Mouse (Mus musculus): ENCODE results near the gene Fam184b. TPM values are rescaled to one million over a fixed set of nuclear protein-coding genes. Genes with fewer than 3 reads are reported as not detected.
A peak's percentile ranks its signal among the peaks of the same experiment; 100 is the strongest.

The Fam184b gene
- total RNA-seq, 2 experiments from 2014 or later, result not detected

DNA sequence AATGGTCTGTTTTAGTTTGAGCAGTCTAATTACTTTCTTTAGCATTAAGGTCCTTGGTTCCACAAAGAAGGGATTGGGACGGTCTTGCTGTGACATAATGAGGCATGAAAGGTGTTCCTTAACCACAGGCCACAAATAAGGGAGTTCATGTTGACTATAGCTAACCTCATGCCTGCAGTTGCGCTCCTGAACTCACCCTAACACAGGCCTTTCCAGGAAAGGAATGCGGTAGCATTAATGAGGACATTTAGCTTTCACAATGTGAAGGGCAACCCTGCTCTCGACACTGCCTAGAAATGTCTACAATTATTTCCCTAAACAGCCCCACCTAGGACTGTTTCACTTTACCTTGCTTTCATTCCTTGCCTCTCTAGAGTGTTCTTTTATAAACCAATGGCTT is 40.4 kb downstream of the Fam184b start:
- no peak for ATAC-seq (replicated peaks; ENCODE audit: poor library complexity, severe bottlenecking)

DNA sequence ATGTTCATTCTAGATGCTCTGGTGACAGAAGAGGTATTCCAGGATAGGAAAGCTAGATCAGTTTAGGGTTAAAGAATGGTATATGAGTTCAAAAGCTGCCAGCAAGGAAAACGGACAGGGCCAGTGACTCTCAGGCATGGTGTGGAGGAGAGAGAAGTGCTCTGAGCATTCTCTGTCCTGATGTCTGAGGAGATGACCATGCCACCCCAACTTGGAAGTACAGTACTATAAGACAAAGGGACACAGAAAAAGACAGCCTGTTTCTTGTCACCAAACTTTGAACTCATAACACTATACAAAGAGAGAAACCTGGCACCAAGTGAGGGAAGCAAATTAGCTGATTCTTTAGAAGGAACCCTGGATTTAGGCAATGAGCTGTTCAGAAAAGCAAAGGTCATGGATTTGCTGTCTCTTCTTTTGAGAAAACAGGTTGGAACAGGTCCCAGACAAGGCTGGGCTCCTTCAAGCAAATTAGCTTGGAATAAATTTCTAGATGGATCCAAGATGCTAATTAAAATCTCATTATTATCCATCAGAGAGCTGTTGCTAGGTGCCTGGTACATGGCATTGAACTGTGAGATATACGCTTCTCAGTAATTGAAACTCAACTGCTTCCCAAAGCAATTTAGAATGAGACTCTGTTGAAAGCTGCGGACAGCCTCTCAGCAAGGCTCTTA is 43.9 kb downstream of the Fam184b start:
- ATAC-seq (replicated peaks; ENCODE audit: poor library complexity, severe bottlenecking), result no peak

DNA sequence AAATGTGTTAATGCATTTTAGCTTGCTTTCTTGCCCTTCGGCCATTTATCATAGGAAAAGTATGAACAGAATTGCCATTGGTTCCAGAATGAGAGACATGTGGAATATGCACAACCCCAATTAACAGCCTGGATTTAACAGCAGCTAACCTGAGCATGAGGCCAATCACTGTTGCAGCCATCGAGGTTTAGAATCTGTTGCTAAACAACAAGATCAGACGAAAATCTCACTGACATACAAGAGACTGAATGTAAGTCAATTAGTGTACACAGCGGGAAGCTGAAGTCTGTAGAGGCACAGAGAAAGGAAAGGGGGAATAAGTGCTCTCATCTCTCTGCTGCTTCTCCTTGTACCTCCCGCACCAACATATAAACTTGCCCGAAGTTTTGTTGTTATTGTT is 46.1 kb downstream of the Fam184b start:
- no peak for ATAC-seq (replicated peaks; ENCODE audit: poor library complexity, severe bottlenecking)

DNA sequence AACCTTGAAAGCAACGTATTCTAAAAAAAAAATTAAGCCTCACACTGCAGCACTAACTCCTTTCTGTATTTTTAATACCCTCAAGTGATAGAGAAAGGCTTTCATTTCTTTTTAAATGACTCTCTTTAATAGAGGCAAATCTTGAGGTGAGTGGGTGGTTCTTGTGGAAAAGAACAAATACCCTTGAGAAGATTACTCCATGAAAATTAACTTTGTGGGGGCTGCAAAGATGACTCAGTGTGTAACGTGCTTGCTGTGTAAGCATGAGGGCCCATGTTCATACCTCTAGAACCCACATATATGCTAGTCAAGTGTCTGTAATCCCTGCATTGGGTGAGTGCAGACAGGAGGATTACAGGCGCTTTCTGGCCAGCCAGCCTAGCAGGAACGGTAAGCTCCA is 49.3 kb downstream of the Fam184b start:
- no peak for ATAC-seq (replicated peaks; ENCODE audit: poor library complexity, severe bottlenecking)

DNA sequence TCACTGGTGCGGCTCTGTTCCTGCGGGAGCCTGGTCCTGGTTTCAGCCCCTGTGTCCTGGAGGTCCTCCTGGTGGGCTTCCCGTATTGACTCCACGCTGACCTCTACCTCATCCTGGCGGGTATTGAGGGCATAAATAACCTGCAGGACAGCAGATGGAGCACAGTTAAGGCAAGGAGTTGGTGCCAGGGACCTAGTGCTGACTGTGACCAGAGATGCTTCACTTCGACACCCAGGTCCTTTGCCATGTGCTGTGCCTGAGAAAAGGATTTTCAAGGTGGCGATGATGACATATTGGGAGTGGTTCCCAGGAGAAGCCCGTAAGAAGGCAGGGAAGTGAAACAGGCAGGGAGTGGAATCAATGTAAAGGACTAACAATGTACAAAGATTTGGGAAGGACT is 54.8 kb downstream of the Fam184b start:
- no peak for ATAC-seq (replicated peaks; ENCODE audit: poor library complexity, severe bottlenecking)

DNA sequence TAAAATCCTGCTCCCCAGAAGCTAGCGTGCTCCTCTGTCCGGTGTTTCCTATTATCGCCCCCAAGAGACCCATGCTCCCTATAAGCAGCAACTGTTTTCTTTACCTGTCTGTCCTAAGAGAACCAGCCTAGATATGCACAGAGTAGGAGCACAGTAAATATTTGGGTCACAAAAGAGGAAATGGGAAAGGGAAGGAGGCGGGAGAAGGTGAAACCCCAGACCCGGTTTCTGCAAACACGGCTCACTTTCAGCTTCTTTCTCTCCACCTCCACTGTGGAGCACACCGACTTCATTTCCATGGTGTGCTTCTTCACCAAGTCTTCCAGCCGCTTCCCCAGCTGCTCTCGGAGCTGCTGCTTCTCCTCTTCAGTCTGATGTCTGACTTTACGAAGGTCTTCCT is 59.1 kb downstream of the Fam184b start:
- no peak for ATAC-seq (replicated peaks; ENCODE audit: poor library complexity, severe bottlenecking)

DNA sequence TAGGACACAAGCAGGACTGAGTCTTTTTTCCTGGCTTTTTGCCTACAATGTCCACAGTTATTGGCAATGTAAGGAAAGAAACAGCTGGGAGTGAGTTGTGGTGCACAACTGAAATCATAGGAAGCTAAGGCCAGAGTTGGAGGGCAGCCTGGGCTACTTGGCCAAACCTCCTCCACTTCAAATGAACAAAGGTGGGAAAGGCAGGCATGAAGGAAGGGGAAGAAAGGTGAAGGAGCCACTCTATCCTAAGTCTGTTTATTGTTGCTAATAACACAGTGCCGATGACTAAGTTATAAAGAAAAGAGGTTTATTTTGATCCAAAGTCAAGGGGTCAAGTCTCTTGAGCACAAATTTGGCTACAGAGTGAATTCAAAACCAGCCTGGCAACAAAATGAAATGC is 62.0 kb downstream of the Fam184b start:
- no peak for ATAC-seq (replicated peaks; ENCODE audit: poor library complexity, severe bottlenecking)

DNA sequence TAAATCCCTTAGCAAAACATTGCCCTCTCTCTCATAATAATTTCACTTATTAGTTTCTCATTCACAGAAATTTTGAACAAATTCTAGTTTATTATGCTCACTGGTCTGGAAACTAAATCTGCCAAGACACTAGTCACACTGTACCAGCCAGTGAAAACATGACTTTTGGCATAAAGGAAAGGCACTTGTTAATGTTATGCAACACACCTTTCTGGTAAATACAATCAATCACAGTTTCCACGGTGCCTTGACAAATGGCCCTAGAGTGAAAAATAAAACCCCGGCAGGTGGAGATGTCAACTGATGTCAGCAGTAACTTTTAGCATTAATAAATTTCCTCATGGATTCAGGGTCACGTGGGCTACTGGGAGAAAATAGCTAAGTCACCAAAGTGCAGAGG is 62.7 kb downstream of the Fam184b start:
- no peak for ATAC-seq (replicated peaks; ENCODE audit: poor library complexity, severe bottlenecking)

DNA sequence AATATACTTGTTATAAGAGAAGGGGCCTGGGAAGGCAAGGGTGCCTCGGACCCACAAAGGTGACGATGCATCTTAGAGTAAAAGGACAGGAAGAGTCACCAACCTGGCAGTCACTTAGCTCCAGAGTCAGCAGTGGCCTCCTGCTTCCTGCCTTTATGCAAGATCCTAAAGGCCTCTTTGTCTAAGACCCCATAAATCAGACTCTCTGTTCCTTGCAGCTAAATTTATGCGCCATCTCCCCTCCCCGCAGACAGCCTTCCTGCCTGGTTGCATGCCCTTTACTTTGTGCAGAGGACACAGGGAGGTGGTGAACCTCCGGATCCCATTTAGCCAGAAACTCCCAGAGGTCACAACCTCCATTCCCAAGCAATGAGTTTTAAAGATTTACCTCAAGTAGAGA is 66.6 kb downstream of the Fam184b start:
- ATAC-seq (replicated peaks; ENCODE audit: poor library complexity, severe bottlenecking), result no peak

DNA sequence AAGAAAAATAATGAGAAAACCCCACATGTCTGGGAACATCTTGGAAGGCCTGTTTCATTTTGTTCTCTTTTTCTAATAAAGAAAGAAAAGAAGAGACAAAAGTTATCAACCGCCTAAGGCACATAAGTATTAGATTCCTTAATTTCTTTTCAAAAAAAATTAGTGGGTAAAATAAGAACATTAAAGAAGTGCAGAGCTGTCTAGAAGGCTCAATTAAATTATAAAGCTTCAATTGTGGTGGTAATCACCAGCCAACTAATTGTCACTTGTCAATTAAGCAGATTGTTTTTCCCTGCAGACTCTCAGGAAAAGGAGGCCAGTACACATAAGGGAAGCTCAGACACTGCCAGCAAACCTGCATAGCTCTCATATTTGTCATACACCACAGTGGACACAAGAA is 73.6 kb downstream of the Fam184b start:
- no peak for ATAC-seq (replicated peaks; ENCODE audit: poor library complexity, severe bottlenecking)

DNA sequence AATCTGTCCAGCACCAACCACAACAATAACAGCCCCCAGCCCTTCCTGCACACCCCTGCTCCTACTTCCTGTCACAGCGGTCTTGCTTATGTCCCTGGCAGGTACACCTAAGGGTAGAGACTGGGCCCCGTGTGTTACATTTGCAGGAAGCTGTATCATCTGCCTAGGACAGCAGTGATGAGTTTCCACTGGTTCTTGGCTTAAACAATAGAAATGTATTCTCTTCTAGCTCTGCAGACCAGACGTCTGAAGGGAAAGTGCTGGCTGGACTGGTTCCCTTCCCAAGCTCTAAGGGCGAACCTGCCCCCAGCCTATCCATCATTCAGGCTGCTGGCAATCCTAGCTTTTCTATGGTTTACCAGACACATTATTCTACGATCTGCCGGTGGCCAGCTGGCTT is 75.4 kb downstream of the Fam184b start:
- no peak for ATAC-seq (replicated peaks; ENCODE audit: poor library complexity, severe bottlenecking)

DNA sequence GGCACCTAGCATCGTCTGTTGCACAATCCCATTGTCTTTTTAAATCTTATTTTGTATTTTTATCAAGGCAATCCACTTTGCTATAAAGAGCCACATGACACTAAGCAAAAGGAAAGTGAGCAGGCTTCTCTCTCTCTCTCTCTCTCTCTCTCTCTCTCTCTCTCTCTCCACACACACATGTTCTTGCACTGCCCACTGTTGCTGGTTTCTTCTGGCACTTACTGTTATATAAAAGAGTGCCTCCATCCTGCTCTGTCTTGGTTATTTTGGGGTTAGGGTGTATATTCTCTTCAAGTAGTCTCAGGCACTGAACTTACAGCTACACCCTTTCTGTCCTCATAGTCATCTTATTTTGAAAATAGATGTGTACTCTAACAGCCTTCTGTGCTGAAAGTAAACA is 89.8 kb downstream of the Fam184b start:
- ATAC-seq (replicated peaks; ENCODE audit: poor library complexity, severe bottlenecking), result no peak

DNA sequence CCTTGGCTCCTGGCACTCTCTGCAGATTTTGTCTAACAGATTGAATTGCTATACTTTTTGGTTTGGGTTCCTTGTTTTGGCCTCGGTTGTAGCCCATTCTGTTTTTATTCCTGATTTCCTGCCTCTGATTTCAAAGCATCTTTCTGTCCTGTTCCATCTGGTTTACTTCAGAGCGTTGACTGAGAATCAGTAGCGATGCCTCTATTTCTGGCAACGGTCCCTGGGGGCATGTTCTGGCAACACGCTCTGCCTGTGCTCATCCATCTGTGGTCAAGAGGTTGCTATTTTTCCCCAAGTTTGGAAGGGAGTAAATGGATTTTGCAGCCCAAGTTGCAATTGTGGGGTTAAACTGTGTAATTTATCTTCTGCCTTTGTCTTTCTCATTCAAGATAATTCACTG is 96.0 kb downstream of the Fam184b start:
- ATAC-seq (replicated peaks; ENCODE audit: poor library complexity, severe bottlenecking), result no peak

DNA sequence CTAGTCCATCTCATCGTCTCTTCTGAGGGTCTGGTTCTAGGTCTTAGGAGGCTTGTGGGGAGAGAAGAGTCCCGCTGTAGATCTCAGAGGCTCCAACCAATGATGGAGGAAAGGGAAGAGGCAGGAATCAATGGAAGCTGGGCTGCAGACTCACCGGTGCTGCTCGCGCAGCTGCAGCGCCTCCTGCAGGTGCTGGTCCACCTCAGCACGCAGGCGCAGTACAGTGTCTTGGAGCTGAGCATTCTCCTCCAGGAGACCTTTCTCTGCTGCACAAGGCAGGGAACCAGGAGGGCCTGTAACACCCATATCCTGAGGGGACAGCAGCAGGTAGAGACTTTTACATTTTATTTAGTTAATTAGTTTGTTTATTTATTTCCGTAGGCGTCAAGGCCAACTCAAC is 99.9 kb downstream of the Fam184b start:
- ATAC-seq (replicated peaks; ENCODE audit: poor library complexity, severe bottlenecking), result 0 out of 2 replicates have a peak, but pooled peaks have one; percentile 32

DNA sequence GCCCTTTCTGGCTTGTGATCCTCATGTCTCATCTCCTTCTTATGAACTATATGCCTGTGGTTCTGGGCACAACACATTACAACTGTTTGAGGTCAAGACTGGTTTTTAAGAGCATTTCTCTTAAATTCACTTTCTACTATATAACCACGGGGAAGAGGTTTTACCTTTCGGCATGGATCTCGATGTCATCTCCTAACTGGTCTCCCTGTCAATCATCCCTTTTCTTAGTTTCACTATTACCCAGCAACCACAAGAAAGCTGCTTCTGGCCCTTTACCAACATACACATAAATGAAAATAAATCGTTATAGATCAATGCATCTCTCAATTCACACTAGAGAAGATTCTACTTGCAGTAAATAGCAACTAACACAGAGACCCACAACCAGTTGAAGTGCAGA is 104.2 kb downstream of the Fam184b start:
- no peak for ATAC-seq (replicated peaks; ENCODE audit: poor library complexity, severe bottlenecking)

DNA sequence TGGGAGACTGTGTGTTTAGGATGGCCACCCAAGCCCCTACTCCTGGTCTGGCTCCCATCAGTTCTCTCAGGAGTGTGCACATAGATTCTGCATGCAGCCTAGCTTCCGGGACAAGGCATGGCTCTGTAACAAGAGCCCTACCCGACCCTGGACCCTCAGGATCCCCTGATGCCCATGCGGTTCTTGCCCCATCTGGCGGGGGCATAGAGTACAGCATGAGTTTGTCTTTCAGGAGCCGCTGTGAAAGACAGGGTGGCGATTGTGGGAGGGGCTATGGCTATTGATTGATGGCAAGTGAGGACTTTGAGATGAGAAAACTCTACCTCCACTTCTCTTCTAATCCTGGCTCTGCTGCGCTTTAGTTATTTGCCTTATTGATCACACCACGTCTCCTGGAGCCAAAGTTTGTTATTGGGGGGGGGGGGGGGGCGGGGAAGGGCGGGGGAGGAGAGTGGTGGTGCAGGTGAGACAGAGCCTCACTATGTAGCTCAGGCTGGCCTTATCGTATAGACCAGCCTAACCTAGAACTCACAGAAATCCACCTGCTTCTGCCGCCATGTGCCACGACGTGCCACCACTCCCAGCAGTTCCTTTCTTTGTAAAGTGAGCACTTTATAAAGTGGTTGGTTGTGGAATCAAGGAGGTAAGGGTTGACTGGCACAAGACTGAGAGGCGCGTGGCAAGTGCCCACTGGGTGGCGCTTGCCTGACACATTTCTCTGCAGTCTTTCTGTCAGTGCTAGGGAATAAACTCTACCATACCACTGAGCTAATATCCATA is 104.9 kb downstream of the Fam184b start:
- peak; percentile 96 for ATAC-seq (replicated peaks; ENCODE audit: poor library complexity, severe bottlenecking)

DNA sequence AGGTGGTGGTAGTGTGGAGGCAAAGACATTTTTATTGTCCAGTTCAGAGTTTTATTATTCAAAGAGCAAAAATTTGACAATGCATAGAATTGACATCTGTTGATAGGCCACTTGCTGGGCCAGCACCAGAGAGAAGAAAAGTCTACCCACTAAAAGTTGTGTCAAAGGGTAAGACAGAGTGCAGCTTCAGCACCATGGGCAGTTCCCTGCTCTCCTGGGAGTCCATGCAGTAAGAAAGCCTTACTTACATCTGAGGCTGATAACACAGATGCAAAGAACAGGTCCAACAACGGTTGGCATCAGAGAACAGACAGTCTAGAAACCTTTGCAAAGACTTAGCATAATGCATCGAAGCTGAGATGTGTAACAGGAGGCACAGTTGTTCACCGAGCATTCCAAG is 109.7 kb downstream of the Fam184b start:
- ATAC-seq (replicated peaks; ENCODE audit: poor library complexity, severe bottlenecking), result no peak

DNA sequence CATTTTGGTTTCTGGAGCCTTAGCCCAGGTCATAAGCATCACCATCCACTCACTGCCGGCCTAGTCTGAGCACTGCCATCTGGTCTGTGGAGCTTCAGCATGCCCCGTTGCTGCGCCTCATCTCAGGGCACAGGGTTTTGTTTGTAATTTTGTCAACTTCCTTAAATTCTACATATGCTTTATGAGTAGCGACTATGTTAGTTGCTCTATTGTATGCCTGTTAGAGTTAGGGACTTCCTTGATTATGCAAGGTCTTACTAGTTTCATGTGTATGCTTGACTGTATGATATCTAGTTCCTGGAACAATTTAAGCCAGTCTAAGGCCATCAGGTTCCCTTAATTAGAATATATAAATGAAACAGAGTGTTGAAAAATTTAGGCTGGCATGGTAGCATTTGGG is 113.1 kb downstream of the Fam184b start:
- peak; percentile 80 for ATAC-seq (replicated peaks; ENCODE audit: poor library complexity, severe bottlenecking)

DNA sequence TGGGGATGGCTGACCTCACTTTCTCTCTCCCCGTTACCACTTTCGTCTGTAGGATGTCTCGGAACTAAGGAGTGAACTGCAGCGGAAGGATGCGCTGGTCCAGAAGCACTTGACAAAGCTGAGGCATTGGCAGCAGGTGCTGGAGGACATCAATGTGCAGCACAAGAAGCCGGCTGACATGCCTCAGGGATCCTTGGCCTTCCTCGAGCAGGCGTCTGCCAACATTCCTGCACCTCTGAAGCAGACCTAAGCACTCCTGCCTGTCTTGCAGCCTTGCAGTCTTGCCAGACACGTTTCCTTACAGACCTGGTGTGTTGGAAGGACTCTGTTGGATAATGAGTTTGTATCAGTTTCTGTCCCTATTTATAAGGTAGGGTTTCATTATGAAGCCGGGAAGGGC is 114.3 kb downstream of the Fam184b start:
- ATAC-seq (replicated peaks; ENCODE audit: poor library complexity, severe bottlenecking), result no peak

DNA sequence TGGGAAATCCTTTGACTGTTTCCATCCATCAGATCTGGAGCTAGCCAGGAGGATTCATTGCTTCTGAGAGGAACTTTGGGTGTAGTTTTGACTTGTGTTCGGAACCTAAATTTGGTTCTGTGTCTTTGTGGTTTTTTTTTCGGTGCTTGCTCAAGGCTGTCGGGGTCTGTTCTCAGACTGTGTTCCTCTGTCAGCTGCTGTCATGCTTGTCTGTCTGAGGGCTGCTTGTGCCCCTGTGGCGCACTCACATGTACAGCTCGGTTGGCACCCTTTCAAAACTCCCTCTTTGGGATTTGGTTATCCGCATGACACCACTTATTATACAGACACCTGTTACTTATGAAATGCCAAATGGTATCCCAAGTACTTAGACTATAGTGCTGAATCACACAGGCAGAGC is 117.8 kb downstream of the Fam184b start:
- ATAC-seq (replicated peaks; ENCODE audit: poor library complexity, severe bottlenecking), result no peak

DNA sequence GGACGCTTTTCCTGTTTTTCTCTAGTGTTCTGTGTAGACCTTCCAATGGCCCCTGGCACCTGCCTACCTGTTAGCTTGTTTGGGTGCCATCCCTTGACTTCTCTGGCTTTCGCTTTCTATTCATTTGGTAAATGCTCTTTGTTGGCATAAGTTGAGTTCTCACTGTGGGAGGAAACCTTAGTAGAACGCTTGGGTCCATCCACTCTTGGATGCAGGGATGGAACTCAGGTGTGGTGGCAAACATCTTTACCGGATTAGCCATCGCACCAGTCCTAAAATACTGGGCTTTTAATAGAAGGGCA is 118.7 kb downstream of the Fam184b start:
- no peak; the same call in 1 of the 2 replicates for ATAC-seq (replicated peaks; ENCODE audit: poor library complexity, severe bottlenecking)
